Mouse (Mus musculus): ENCODE data around the gene Mrgbp. TPM values are rescaled to one million over a fixed set of nuclear protein-coding genes. Genes with fewer than 3 reads are reported as not detected.

The Mrgbp gene
- 30.8 and 41.2 TPM in 2 replicates for polyA plus RNA-seq (2012; rRNA removed)

- TF ChIP-seq CTCF (IDR thresholded peaks at IDR 0.05; ENCODE audit: extremely low read depth, insufficient read depth, insufficient read length, insufficient replicate concordance) (no peak), POLR2A (IDR thresholded peaks at IDR 0.05; ENCODE audit: low read depth, low read length) (no peak)
- Histone ChIP-seq H3K4me1 (ENCODE audit: control insufficient read depth, insufficient read depth, insufficient read length) (peaks cover 7% of the 10 kb centered on the region; the same call in 1 of the 2 replicates), H3K36me3 (ENCODE audit: control insufficient read depth, insufficient read depth, low read length) (peaks cover 8% of the 10 kb centered on the region), H3K4me3 (ENCODE audit: extremely low read depth, insufficient read depth, insufficient read length) (no peak within 1 kb of the TSS), H3K27me3 (ENCODE audit: control insufficient read depth, insufficient read depth, low read length) (no peaks in the 10 kb centered on the region), H3K27ac (ENCODE audit: insufficient read depth, low read length) (no peak within 1 kb of the TSS)
- WGBS, result 85% methylated on average over 3 of the region's 3 CpGs
- no peak for DNase-seq (ENCODE audit: low read depth in 1 of 2, low spot score in 2 of 2)
Observed at GRCm38 (mm10) chr2:180581002-180581401, at the start of gene Mrgbp. Mrgbp (plus strand) TSS chr2:180581304.

- Histone ChIP-seq H3K4me1 (ENCODE audit: control insufficient read depth, insufficient read depth, insufficient read length) (no peaks in the 10 kb centered on the region), H3K27me3 (ENCODE audit: control insufficient read depth, insufficient read depth, low read length) (no peaks in the 10 kb centered on the region), H3K4me3 (ENCODE audit: extremely low read depth, insufficient read depth, insufficient read length) (no peak overlapping the region), H3K27ac (ENCODE audit: insufficient read depth, low read length) (no peak overlapping the region), H3K36me3 (ENCODE audit: control insufficient read depth, insufficient read depth, low read length) (no peaks in the 10 kb centered on the region)
- DNase-seq (ENCODE audit: low read depth in 1 of 2, low spot score in 2 of 2), result no peak
- WGBS, result 85% methylated on average over 7 of the region's 7 CpGs
- TF ChIP-seq POLR2A (IDR thresholded peaks at IDR 0.05; ENCODE audit: low read depth, low read length) (no peak), CTCF (IDR thresholded peaks at IDR 0.05; ENCODE audit: extremely low read depth, insufficient read depth, insufficient read length, insufficient replicate concordance) (no peak)
Observed at GRCm38 (mm10) chr2:180531671-180532385, 49.3 kb upstream of the Mrgbp start.

GRCm38 (mm10) chr2:180532386-180532995, 48.6 kb upstream of the Mrgbp start:
- no peaks in the 10 kb centered on the region for H3K27me3 ChIP-seq (ENCODE audit: control insufficient read depth, insufficient read depth, low read length)
- DNase-seq (ENCODE audit: low read depth in 1 of 2, low spot score in 2 of 2), result no peak
- WGBS, result 82% methylated on average over 6 of the region's 6 CpGs
- no peaks in the 10 kb centered on the region for H3K36me3 ChIP-seq (ENCODE audit: control insufficient read depth, insufficient read depth, low read length)
- no peak for TF ChIP-seq CTCF (IDR thresholded peaks at IDR 0.05; ENCODE audit: extremely low read depth, insufficient read depth, insufficient read length, insufficient replicate concordance)
- no peak for TF ChIP-seq POLR2A (IDR thresholded peaks at IDR 0.05; ENCODE audit: low read depth, low read length)
- no peak overlapping the region for H3K27ac ChIP-seq (ENCODE audit: insufficient read depth, low read length)
- no peak overlapping the region for H3K4me3 ChIP-seq (ENCODE audit: extremely low read depth, insufficient read depth, insufficient read length)
- H3K4me1 ChIP-seq (ENCODE audit: control insufficient read depth, insufficient read depth, insufficient read length), result no peaks in the 10 kb centered on the region

GRCm38 (mm10) chr2:180533237-180533636, 47.9 kb upstream of the Mrgbp start:
- H3K4me1 ChIP-seq (ENCODE audit: control insufficient read depth, insufficient read depth, insufficient read length), result no peaks in the 10 kb centered on the region
- no peak overlapping the region for H3K4me3 ChIP-seq (ENCODE audit: extremely low read depth, insufficient read depth, insufficient read length)
- H3K27ac ChIP-seq (ENCODE audit: insufficient read depth, low read length), result no peak overlapping the region
- 12% methylated on average over 4 of the region's 4 CpGs for WGBS
- no peaks in the 10 kb centered on the region for H3K36me3 ChIP-seq (ENCODE audit: control insufficient read depth, insufficient read depth, low read length)
- DNase-seq (ENCODE audit: low read depth in 1 of 2, low spot score in 2 of 2), result no peak
- H3K27me3 ChIP-seq (ENCODE audit: control insufficient read depth, insufficient read depth, low read length), result no peaks in the 10 kb centered on the region
- TF ChIP-seq POLR2A (IDR thresholded peaks at IDR 0.05; ENCODE audit: low read depth, low read length) (no peak), CTCF (IDR thresholded peaks at IDR 0.05; ENCODE audit: extremely low read depth, insufficient read depth, insufficient read length, insufficient replicate concordance) (no peak)

- Histone ChIP-seq H3K27me3 (ENCODE audit: control insufficient read depth, insufficient read depth, low read length) (no peaks in the 10 kb centered on the region), H3K4me3 (ENCODE audit: extremely low read depth, insufficient read depth, insufficient read length) (no peak overlapping the region), H3K36me3 (ENCODE audit: control insufficient read depth, insufficient read depth, low read length) (no peaks in the 10 kb centered on the region), H3K4me1 (ENCODE audit: control insufficient read depth, insufficient read depth, insufficient read length) (no peaks in the 10 kb centered on the region), H3K27ac (ENCODE audit: insufficient read depth, low read length) (no peak overlapping the region)
- TF ChIP-seq CTCF (IDR thresholded peaks at IDR 0.05; ENCODE audit: extremely low read depth, insufficient read depth, insufficient read length, insufficient replicate concordance) (no peak), POLR2A (IDR thresholded peaks at IDR 0.05; ENCODE audit: low read depth, low read length) (no peak)
- no peak for DNase-seq (ENCODE audit: low read depth in 1 of 2, low spot score in 2 of 2)
- WGBS, result 86% methylated on average over 2 of the region's 2 CpGs
Observed at GRCm38 (mm10) chr2:180543675-180544074, 37.4 kb upstream of the Mrgbp start.

GRCm38 (mm10) chr2:180545046-180545445, 36.1 kb upstream of the Mrgbp start:
- WGBS, result 57% methylated on average over 18 of the region's 18 CpGs
- no peak for TF ChIP-seq CTCF (IDR thresholded peaks at IDR 0.05; ENCODE audit: extremely low read depth, insufficient read depth, insufficient read length, insufficient replicate concordance)
- TF ChIP-seq POLR2A (IDR thresholded peaks at IDR 0.05; ENCODE audit: low read depth, low read length), result no peak
- no peak for DNase-seq (ENCODE audit: low read depth in 1 of 2, low spot score in 2 of 2)
- H3K27me3 ChIP-seq (ENCODE audit: control insufficient read depth, insufficient read depth, low read length), result no peaks in the 10 kb centered on the region
- H3K4me3 ChIP-seq (ENCODE audit: extremely low read depth, insufficient read depth, insufficient read length), result no peak overlapping the region
- no peaks in the 10 kb centered on the region for H3K36me3 ChIP-seq (ENCODE audit: control insufficient read depth, insufficient read depth, low read length)
- H3K4me1 ChIP-seq (ENCODE audit: control insufficient read depth, insufficient read depth, insufficient read length), result no peaks in the 10 kb centered on the region
- no peak overlapping the region for H3K27ac ChIP-seq (ENCODE audit: insufficient read depth, low read length)
